Mouse (Mus musculus) erythroblast, embryonic 14.5 days (primary cell): ENCODE results near the gene Fxyd4.

ENCODE experiments used
- GATA1 ChIP-seq: IDR thresholded peaks from 2 replicates; pipeline ENCODE4 v1.6.1; 2012; ENCODE audit warnings: low read length, inconsistent platforms, mixed read lengths
- TAL1 ChIP-seq: IDR thresholded peaks from 3 replicates; pipeline ENCODE4 v1.6.1; 2012; ENCODE audit warnings: low read length, inconsistent platforms, mixed read lengths

- TF ChIP-seq TAL1 (no peak), GATA1 (no peak)
These were observed 6.4 kb upstream of the Fxyd4 start for GRCm38 (mm10) chr6:117943899-117944298.
